Mouse (Mus musculus) monocyte, adult 2 months (primary cell): ENCODE measurements around the gene Grap2.

Source experiments
- DNase-seq, 2 experiments: peaks; one replicate each; pipeline ENCODE4 v3.0.0; 2022; ENCODE audit warnings: low spot score in 2 of 2, low read depth in 1 of 2

Grap2 gene

DNA sequence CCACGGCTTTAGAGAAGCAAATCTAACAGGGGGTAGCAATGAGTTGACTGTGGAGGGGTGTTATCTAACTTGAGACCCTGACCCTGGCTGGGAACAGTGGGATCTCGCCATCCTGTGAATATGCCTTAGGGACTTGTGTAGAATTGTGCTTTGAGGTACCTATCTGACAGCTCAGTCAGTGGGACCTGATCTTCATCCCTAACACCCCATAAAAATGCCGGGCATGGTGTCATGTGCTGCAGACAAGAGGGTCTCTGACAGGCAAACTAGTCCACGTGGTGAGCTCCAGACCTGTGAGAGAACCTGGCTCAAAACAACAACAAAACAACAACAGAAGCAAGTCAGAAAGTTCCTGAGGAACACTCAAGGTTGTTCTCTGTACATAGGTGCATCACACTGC, 27.4 kb downstream of the Grap2 start:
- DNase-seq = no peak

DNA sequence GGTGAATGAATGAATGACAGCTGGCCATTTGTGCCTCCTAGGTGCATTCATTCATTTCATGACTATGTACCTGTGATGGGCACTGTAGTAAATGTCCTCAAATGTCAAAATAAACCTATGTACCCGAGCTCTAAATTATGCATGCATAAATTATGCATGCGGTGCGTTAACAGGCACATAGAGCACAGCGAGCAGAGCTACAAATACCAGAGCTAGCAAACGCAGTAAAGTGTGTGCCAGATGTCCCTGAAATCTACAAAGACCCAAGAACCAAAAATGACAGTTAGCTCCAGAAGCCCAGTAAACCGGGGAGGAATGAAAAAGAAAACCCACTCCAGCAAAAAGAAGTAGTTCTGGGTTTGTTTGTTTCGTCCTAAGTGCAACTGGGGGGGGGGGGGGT, 29.1 kb downstream of the Grap2 start:
- no peak for DNase-seq

DNA sequence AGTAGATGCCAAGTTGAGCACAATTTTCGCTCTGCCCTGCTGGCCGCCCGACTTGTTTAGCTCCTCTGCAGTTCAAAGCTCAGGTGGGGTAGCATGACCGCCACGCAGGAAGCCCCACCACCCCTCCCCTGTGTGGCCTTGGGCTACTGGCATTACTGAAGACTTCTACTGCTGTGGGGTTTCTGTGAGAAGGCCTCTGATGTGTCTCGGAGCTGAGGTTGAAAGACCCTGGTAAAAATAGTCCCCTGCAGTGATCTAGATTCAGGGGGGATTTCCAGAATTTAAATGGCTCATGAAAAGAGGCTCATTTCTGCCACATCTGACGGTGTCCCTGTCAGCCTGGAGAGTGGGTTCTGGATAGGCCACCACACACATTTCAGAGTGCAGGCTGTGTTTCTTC, 30.1 kb downstream of the Grap2 start:
- DNase-seq = no peak

DNA sequence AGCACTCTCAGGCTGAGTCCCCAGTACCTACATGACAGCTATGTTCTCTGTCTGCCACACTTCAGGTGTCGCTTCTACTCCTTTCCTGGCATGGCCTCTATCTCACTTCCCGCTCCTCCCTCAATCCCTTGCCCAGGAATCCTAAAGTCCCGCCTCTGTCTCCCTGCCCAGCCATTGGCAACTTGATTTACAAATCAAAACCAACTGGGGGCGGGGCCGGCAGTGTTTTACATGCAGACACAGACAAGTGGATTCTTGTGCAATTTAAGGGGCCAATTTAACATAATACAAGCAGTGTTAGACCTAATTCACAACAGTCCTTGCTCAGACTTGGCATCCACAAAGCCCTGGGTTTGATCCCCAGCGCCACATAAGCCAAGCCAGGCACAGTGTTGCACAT, 31.6 kb downstream of the Grap2 start:
- no peak for DNase-seq

DNA sequence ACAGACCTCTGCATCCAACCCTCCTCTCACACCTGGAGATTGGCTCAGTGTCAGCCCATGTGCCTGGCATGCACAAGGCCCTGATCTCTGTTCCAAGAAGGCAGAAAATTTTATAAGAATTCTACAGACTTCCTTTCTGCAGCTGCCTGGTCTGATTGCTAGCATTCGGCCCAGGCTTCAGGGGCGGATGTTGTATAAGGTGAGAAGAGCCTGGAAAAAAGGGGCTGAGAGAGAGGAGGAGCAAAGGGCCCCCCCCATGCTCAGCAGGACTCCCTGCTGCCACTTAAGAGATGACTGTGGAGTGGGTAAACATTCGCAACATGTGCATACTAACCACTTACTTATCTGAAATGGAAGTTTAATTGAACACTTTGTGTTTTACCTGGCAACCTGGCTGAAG, 35.6 kb downstream of the Grap2 start:
- DNase-seq = no peak

DNA sequence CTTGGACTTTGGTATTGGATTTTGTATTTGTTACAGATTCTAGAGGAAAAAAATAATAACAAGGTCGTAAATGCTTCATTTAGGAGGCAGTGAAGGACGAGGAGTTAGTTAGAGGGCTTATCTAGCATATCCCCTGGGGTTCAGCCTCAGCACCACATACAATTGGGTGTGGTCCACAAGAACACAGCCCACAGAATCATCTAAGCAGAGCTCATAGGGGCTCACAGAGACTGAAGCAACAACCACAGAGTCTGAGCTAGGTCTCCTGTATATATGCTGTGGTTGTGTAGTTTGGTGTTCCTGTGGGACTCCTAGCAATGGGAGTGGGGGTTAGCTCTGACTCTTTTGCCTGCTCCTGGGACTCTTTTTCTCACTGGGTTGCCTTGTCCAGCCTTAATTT, 37.9 kb downstream of the Grap2 start:
- DNase-seq = no peak

DNA sequence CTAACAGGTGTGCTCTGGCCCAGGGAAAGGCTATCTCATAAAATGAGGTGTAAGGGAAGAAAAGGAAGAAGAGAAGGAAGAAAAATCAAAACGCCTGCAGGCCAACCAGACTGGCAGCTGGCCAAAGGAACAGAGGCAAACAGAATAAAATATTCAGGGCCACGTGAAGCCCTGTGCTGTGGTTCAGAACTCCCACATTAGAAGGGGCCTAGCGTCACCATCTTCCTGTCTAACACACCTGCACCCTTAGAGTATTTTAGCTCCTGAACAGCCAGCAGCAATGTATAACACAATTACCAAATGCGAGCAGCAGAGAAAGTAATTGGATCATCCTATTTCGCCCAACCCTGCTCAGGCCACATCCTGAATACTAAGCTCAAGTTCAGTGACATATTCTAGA, 39.1 kb downstream of the Grap2 start:
- DNase-seq = no peak

DNA sequence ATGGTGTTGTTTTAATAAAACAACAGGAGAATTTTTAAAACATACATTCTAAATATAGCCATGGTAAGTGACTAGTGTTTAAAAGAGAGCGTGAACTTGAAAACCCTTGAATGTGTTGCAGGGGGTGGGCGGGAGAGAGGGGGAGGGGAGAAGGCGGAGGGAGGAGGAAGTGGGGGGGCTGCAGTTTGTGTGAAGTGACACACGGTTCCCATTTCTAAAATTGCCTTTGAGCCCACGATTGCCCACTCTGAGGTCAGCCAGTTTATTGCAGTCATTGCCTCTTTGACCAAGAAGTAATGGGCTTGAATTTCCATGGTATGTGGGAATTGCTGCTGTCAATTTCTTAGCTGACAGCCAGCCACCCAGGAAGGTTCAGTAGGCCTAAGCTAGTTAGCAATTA, 41.5 kb downstream of the Grap2 start:
- no peak for DNase-seq

DNA sequence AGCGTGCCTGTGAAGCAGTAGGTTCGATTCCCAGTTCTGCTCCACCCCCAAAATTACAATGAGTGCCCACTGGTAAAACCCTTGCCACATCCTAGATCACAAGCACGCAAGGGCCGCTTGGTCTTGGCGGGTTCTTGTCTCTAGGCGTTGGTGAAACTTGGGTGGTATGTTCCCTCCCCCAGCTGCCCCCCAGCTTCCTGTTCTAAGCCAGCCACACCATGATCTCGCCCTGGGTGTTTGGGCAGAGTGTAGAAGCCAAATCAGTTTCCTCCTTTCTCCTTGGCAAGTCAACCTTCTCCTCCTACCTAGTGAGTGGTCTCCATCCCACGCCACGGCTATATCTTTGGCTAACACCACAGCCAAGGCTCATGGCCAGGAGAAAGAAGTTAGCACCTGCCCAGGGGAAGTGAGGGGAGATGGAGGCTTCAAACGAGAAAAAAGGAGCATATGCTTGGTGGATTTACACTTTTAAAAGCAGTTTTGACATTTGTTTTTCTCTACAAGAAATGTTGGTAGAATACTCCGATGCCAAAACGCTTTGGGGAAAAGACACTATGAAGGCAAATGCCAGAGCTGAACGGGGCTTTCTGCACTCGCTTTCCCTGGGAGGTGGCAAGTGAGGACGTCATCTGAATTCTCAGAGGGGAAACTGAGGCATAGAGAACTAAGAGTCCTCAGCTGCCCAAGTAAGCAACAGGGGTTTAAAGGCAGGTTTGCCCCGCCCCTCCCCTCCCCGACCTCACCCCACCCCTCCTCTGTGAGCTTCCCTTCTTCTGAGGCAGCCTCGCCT, 42.3 kb downstream of the Grap2 start:
- no peak for DNase-seq

DNA sequence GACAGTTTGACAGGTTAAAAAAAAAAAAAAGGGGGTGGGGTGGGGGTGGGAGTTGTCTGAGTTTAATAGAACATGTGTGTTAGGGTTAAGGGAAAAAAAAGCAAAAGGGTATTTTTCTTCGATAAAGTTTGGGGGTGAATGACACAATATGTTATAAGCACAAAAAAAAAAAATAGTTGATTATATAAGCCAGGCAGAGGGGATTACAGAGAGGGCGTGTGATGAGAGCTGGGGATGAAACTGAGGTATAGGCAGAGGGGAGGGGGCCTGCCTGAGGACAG, 42.8 kb downstream of the Grap2 start:
- DNase-seq = no peak

DNA sequence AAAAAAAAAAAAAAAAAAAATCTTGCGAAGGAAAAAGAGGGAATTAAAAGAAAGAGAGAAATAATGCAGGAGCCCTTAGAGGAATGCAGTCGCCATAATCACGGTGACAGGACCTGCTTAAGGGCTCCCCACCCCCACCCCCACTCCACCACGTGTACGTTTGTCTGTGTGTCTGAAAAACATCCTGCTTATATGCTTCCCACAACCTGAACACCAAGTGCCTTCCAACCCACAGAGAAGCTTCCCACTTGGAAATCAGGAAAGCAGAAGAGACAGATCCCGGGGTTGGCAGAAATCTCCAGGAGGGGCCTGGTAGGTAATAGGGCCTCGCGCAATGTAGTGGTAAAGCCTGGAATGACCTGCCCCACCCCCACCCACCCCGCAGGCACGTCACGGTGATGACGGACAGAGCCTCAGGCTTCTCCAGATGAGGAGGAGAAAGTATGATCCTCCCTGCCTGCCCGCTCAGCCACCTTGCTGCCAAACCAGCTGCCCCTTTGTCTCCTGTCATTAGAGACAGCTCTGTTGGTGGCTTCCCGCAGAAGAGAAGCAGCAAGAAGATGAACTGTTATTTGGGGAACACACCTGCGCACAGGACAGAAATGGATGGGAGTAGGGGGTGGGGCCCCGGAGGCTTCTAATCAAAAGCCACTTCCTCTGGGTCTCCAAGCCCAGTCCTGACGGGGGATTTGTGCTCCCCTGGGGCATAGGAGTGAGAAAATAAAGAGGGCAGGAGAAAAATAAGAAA, 43.4 kb downstream of the Grap2 start:
- DNase-seq = no peak

DNA sequence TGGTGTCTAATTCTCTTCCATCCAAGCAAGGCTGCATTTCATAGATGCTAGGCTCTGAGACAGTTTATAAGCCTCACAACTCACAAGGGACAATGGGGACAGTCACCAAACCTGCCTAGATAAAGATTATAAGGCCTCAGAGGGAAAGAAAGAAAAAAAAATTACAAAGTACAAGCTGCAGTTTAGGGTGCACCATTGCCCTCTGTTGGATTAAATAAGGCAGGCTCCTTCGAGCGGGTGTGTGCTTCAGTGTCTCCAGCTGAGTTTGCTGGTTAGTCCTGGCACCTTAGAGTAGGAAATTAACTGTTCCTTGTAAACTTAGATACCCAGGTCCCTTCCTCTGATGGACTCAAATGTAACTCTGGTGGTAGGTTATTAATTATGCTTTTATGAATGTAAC, 45.4 kb downstream of the Grap2 start:
- no peak for DNase-seq

DNA sequence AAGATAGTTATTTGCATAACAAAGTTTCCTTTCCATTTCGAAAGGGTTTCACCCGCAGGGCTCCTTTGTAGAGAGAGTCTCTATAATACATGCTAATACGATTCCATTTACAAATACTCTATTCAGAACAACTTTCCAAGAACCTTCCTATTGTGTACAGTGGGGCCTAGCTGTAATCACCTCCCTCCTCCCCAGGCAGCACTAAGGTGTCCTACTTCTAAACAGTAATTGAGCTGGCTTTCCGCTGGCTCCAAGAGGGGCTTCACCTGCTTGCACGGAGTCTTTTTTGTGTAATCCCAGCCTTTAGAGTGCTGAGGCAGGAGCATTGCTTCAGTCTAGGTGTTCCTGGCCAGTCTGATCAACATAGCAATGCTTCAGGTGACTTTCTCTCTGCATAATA, 46.8 kb downstream of the Grap2 start:
- no peak for DNase-seq

DNA sequence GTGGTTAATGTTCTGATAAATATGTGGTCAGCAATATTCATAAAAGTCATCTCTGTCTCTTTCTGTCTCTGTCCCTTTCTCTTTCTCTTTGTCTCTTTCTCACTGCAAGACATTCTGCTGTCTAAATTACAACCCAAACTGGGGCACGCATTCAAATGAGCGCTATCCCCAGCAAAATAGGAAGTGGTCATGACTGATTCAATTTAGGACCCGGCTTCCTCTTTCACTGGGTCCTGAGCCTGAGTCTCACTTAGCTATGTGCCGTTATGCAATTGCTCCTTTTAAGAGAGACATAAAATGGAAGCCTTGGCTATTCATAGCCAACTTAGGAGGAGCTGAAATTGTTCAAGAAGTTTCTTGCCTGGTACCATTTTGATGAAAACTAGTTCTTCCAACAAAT, 47.4 kb downstream of the Grap2 start:
- DNase-seq = peak; percentile 34 to 51

DNA sequence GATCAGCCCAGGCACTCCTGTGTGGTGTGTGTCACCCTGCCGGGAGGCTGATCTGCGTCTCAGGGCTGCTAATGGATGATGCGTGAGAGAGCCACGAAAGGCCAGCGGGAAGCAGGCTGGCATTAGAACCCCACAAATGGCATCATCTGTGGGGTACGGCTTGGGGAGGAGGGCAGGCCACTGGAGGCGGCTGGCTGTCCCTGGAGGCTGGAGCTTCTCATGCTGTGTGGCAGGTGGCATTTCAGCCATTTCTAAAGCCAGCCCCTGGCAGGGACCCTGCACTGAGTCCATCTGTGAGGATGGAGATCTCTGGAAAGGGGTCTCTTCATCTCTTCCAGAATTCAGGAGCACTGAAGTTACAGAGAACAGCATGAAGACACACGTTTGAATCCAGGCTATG, 48.0 kb downstream of the Grap2 start:
- DNase-seq = no peak

DNA sequence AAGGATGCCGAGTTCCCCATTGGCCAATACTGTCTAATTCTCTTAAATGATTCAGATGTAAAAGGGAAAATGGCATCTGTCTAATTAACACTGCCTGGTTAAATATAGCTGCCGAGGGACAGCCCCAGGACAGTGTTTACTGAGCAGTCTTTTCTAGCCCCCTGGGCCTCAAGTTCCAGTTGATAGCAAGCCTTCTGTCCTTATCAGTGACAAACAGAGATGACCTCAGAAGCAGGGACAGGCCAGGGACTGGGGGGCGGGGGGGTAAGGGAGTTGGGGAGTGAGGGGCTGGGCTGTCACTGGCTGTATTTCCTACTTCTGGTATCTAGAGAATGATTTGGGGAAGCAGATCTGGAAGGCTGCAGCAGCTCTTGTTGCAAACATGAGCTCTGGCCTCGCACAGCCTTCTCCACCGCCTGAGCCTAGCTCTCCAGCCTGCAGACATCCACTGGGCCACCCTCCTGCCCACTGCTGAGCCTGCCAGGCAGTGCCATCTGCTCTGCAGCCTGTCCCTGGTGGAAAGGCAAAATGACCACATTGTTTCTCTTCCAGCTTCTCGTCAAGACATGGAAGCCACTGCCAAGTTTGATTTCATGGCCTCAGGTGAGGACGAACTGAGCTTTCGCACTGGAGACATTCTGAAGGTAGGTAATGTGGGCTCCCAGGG, 50.9 kb downstream of the Grap2 start:
- DNase-seq = no peak

DNA sequence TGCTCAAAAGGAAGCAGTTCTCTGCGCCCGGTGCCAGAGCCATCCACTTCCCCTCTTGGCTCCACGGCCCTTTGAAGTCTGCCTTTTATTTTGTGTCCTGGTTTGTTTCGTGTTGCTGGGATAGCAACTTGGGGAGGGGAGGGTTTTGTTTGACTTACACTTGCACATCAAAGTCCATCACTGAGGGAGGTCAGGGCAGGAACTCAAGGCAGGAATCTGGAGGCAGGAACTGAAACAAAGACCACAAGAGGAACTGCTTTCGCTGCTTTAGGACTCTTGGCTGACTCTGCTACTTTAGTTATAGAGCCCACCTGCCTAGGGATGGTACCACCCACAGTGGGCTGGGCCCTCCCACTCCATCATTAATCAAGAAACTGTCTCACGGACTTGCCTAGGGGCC, 54.1 kb downstream of the Grap2 start:
- no peak for DNase-seq

DNA sequence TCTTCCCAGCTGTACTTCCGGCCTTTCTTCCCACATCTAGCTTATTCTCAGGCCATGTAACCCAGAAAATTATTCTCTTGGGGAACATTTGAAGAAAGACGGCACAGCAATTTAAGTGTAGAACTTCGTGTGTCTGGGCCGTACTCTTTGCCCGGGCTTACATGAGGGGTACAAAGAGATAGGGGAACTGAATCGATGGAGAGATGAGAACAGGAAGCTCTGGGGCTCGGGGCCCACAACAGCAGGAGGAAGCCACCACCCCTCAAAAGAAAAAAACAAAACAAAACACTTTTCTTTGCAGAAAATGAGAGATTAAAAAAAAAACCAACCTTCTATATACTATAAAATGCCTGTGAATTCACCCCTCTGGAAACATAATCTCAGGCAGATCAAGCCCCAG, 57.8 kb downstream of the Grap2 start:
- no peak for DNase-seq

DNA sequence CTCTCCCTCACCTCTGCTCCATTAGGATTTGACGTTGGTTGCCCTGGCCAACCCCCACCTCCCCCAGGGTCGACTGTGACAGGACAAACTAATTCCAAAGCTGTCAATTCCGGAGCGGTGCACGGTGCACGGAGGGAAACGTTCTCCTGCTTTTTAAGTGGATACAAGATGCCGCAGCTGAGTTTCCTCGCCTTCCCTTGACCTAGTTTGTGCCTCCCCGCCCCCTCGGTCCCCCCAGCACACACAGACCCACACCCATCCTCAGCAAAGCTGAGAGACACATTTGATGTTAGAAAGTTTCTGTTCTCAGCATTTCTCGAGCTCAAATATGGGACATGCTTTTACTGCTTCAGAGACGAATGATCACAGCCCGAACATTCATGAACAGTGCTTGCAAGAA, 58.3 kb downstream of the Grap2 start:
- DNase-seq = no peak

DNA sequence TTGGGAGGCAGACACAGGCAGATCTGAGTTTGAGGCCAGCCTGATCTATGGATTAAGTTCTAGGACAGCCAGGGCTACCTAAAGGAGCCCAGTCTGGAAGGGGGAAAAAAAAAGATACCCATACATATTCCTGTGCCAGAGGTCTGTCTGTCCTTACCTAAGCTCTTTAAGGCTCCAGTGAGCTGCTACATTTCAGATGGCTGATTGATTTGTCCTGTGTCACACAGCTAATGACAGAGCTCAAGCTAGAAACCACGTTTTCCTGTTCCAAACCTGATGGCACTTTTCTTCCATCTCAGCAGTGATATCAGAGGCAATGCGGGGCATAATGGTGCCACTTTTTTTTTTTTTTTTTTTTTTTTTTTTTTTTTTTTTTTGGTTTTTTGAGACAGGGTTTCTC, 58.9 kb downstream of the Grap2 start:
- no peak for DNase-seq

DNA sequence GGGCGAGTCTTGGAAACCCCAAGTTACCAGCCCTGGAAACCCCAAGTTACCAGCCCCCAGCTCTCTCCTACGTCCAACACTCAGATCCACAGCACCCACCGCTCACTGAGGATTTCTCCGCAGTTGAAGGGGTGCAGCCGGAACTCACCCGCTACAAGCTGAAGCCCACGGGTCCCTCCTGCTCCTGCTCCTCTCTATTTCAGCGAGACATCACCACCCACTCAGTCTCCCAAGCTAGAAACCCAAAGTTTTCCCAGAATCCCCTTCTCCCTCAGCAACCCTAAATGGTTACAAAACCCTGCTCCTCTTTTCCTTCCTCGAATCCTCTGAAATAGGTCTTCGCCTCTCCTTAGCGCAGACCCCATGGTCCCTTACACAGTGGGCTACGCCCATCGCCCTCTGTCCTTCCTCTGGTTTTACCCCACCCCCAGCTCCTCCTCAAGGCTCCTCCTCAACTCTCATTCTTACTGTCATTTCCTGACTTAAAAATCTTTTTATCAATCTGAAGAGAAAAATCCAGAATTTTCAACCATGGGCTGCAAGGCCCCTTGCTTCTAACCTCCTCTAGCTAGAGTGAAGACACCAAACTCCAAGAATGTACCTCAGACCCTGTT, 60.0 kb downstream of the Grap2 start:
- no peak for DNase-seq
